Mouse (Mus musculus) liver, embryonic 12.5 days (tissue): Measurements from ENCODE around the gene Gm42674. TPM values are rescaled to one million over a fixed set of nuclear protein-coding genes. Genes with fewer than 3 reads are reported as not detected.

Experiments used
- ATAC-seq: fragments of 200-750 bp; cut with Nextera tagmentation; 2 replicates; pipeline ENCODE4 v1.8.0; 2017; ENCODE audit warnings: moderate number of reproducible peaks, mild to moderate bottlenecking, moderate library complexity
- H3K27ac ChIP-seq: fragments of 300-500 bp; sonication (generic); 2 replicates; pipeline ENCODE4 v1.5.1; 2016; ENCODE audit warnings: mild to moderate bottlenecking
- H3K27me3 ChIP-seq: fragments of 300-500 bp; sonication (generic); replicated peaks from 2 replicates; pipeline ENCODE4 v1.6.1; 2016; ENCODE audit warnings: mild to moderate bottlenecking, moderate library complexity
- H3K36me3 ChIP-seq: fragments of 300-500 bp; sonication (generic); 2 replicates; pipeline ENCODE4 v1.6.1; 2016; ENCODE audit warnings: mild to moderate bottlenecking, moderate library complexity
- H3K4me1 ChIP-seq: fragments of 300-500 bp; sonication (generic); 2 replicates; pipeline ENCODE4 v1.6.1; 2016
- H3K4me2 ChIP-seq: fragments of 300-500 bp; sonication (generic); 2 replicates; pipeline ENCODE4 v1.6.1; 2016; ENCODE audit warnings: mild to moderate bottlenecking, moderate library complexity
- H3K4me3 ChIP-seq: fragments of 300-500 bp; sonication (generic); 2 replicates; pipeline ENCODE4 v1.5.1; 2016; ENCODE audit warnings: mild to moderate bottlenecking, moderate library complexity
- H3K9ac ChIP-seq: fragments of 300-500 bp; sonication (generic); 2 replicates; pipeline ENCODE4 v1.6.1; 2016; ENCODE audit warnings: mild to moderate bottlenecking, moderate library complexity
- H3K9me3 ChIP-seq: fragments of 300-500 bp; sonication (generic); replicated peaks from 2 replicates; pipeline ENCODE4 v1.6.1; 2016; ENCODE audit warnings: mild to moderate bottlenecking, moderate library complexity
- polyA plus RNA-seq: library from polyadenylated mRNA; unstranded; fragments of >200 nt; fragmentation: Nextera tagmentation; extraction: Ambion mirVana; gene quantifications from 2 replicates; pipeline ENCODE4 v1.2.1, GENCODE M21; 2016

Gm42674 gene
- polyA plus RNA-seq, 1 experiment from 2014 or later: not detected

DNA sequence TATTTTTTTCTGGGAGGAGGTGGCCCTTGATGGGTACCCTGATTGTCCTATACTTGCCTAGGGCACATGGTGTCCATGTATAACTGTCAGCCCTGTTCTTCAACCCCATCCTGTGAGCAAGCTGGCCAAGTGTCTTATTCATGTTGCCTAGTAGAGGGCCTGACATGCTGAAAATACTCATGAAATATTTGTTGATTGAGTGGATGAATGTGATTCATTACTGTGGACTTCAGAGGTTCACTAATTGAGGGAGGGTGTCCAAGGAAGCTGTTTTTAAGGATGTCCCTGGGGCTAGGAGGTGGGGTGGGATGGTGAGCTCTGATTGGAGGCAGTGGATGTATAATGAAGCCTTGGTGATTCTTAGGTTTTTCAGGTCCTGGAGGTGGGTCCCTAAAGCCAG lies 52.0 kb downstream of the Gm42674 start, which contains the start of gene S100a7a:
S100a7a (plus strand) TSS at position 301 of the 400 bp plus-strand sequence.
- no peak within 1 kb of the TSS for H3K4me2 ChIP-seq
- no peak within 1 kb of the TSS for H3K27ac ChIP-seq
- no peak for ATAC-seq

More for the DNA sequence above, 52.0 kb downstream of the Gm42674 start, which contains the start of gene S100a7a:
- Histone ChIP-seq H3K9ac (no peak within 1 kb of the TSS), H3K36me3 (no peaks in the 10 kb centered on the region), H3K9me3 (no peaks in the 10 kb centered on the region), H3K4me1 (no peaks in the 10 kb centered on the region), H3K27me3 (0 out of 2 replicates have a peak, but pooled peaks cover 5% of the 10 kb centered on the region), H3K4me3 (no peak within 1 kb of the TSS)

Other genes with a start within 250 kb of the Gm42674 start
- gene Slc27a3, start 212.0 kb upstream of the Gm42674 start, polyA plus RNA-seq: 3.7 and 4.1 TPM in 2 replicates
- gene Ints3, start 168.3 kb upstream of the Gm42674 start, polyA plus RNA-seq: 20.8 and 21.4 TPM in 2 replicates
- gene Npr1, start 136.0 kb upstream of the Gm42674 start, polyA plus RNA-seq: 5.1 and 5.3 TPM in 2 replicates
- 100 and 103 TPM in 2 replicates for gene Ilf2, start 125.8 kb upstream of the Gm42674 start, polyA plus RNA-seq
- 24.2 and 27.0 TPM in 2 replicates for gene Snapin, start 110.9 kb upstream of the Gm42674 start, polyA plus RNA-seq
- 85.7 and 88.1 TPM in 2 replicates for gene Chtop, start 92.4 kb upstream of the Gm42674 start, polyA plus RNA-seq
- gene S100a1, start 87.5 kb upstream of the Gm42674 start, polyA plus RNA-seq: 13.2 and 15.0 TPM in 2 replicates
- 18.4 and 20.4 TPM in 2 replicates for gene S100a13, start 87.5 kb upstream of the Gm42674 start, polyA plus RNA-seq
- gene S100a14, start 75.0 kb upstream of the Gm42674 start, polyA plus RNA-seq: not detected in 2 replicates
- 32.8 TPM in 2 replicates for gene S100a16, start 64.7 kb upstream of the Gm42674 start, polyA plus RNA-seq
- 0.04 TPM in 1 of 2 replicates, not detected in the other for gene S100a3, start 41.3 kb upstream of the Gm42674 start, polyA plus RNA-seq
- gene S100a2, start 11.7 kb upstream of the Gm42674 start, polyA plus RNA-seq: not detected in 2 replicates
- gene S100a4, start 1.9 kb downstream of the Gm42674 start, polyA plus RNA-seq: 0.55 and 0.69 TPM in 2 replicates
- not detected in 2 replicates for gene S100a5, start 6.6 kb downstream of the Gm42674 start, polyA plus RNA-seq
- gene S100a6, start 11.0 kb downstream of the Gm42674 start, polyA plus RNA-seq: 5.7 and 6.8 TPM in 2 replicates
- not detected in 2 replicates for gene S100a7a, start 52.1 kb downstream of the Gm42674 start, polyA plus RNA-seq
- 209 and 244 TPM in 2 replicates for gene S100a8, start 67.1 kb downstream of the Gm42674 start, polyA plus RNA-seq
- 129 and 173 TPM in 2 replicates for gene S100a9, start 93.8 kb downstream of the Gm42674 start, polyA plus RNA-seq
- gene Pglyrp4, start 125.0 kb downstream of the Gm42674 start, polyA plus RNA-seq: not detected in 2 replicates
- gene Gm5849, start 176.0 kb downstream of the Gm42674 start, polyA plus RNA-seq: not detected in 2 replicates